Mouse (Mus musculus) cerebellum, adult 8-10 months (tissue): Measurements from ENCODE around the gene Ehmt2.
"Not testable (repeated sequence)": the region's sequence is repeated elsewhere in the genome, so short reads cannot be mapped to it uniquely, and the experiment has no call there.

Experiments used
- DNase-seq: peaks from one replicate; pipeline ENCODE4 v3.0.0; 2022

The Ehmt2 gene

DNA sequence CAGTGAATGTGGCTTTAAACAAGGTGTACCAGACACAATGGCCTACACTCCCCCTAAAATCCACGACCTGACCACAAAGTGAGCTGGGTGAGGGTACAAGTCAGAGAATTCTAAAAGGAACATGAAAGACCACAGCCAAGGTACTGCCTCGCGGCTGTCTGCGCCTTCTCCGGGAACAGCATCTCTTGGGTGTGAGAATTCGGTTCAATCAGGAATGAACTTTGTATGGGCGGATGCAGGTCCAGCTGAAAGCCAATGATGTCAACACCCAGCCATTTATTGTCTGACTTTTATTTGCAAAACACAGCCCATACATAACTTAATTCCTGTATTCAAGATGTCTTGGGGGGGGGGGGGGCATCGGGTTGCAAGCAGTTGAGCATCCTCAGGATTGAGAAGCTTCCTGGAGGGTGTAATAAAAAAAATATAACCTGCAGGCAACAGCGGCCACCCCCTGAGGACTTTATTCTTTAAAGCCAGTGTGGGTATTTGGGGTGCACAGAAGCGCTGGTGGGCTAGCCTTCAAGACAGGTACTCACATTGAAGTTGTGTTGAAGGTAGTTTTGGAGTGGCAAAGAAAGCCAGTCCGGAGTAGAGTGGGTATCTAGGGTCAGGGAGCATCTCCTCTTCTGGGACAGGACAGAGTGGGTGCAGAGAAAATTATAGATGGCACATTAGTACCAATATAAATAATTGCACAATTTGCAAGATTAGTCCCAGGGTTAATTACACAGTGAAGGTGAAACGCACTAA is 5.0 kb upstream of the Ehmt2 start:
- no peak for DNase-seq

DNA sequence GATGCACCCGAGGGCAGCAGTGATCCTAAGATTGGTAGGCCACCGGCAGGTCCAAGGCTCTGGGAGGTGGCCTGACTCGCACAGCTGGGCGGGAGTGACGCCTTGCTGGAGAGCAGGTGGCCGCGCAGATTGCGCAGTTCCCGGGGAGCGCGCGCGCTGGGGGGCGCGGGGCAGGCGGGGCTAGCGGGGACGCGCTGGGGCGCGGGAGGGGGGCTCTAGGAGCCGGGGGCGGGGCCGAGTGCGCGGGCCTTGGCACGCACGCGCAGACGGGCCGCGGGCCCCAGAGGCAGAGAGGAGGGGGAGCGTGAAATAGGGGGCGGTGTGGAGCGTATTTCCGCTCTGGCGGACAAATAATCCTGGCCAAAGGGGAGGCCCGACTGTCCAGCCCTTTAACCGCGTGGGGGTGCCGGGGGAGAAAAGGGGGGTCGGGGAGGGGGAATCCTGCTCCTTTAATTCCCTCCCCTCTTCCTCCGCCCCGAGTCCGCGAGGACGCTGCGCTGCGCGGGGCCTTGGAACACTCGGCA is 4.1 kb upstream of the Ehmt2 start:
- DNase-seq: peak; percentile 91

DNA sequence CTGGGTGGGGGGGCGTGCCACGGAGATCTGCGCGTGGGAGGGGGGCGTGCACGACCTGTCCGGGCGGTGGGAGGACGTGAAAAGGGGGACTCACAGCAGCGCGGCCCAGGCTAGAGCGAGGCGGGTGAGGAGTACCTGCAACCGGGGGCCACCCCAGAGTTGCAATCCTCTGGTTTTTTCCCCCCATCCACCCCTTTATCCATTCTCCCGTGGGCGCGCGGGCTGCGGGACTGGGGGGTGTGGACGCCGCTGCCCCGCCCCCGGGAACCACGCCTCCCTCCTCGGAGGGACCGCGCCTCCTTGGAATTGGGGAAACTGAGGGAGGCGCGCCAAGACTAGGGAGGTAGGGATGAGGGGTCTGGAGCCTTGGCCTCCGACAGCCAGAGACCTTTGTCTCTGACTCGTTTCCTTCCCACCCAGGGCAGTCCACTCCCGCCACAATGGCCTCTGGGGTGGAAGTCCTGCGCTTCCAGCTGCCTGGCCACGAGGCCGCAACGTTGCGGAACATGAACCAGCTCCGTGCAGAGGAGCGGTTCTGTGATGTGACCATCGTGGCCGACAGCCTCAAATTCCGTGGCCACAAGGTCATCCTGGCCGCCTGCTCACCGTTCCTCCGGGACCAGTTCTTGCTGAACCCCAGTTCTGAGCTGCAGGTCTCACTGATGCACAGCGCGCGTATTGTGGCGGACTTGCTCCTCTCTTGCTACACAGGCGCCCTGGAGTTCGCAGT is 3.3 kb upstream of the Ehmt2 start:
- peak; percentile 69 for DNase-seq

DNA sequence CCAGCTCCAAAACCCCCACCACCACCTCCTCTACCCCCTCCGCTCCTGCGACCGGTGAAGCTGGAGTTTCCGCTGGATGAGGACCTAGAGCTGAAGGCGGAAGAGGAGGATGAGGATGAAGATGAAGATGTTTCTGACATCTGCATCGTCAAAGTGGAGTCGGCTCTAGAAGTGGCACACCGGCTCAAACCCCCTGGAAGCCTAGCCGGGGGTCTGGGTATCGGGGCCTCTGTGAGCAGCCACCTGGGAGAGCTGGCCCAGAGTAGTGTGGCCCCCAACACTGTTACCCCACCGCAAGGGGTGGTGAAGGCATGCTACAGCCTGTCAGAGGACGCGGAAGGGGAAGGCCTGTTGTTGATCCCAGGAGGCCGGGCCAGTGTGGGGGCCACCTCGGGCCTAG is 2.5 kb upstream of the Ehmt2 start:
- peak; percentile 37 for DNase-seq

DNA sequence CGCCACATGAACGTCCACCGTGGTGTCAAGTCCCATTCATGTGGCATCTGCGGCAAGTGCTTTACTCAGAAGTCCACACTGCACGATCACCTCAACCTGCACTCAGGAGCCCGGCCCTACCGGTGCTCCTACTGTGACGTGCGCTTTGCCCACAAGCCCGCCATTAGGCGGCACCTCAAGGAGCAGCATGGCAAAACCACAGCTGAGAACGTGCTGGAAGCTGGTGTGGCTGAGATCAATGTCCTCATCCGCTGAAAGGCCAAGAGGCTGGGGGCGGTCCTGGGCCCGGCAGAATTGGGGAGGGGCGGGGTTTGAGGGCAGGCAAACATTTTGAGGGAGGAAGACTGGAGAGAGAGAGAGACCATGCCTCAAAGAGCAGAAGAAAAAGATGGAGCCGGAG is 1.9 kb upstream of the Ehmt2 start:
- DNase-seq: no peak

DNA sequence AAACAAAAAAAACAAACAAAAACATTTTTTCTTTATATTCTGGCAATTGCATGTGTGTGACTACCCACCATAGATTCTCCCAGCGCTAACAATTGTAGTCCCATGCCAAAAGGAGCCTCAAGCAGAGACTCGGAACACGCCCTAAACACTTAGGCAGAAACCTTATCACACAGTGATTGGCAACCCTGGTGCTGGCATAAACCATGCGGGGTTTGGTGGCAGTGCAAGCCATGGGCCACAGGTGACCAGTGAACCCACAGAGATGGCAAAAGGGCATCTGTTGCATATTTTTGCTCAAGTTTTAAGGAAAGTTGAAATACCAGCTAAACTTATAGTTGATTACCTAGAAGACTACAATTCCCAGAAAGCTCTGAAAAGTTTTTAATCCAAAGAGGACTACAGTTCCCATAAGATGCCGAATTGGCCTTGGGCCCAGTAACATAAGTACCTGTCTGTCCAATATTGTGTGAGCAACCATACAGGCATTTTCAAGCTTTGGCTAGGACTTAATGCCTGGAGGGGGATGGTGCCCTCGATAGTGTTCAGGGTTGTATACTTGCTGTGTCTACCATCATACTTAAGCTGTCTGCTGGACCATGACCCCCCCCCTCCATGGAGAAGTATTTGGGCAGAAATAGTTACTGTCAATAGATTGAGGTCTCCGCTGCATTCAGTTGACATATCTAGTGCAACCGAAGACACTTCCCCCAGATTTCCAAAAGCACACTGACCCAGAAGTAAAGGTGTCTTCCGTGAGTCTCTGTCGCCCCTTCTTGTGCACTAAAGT is 703 bp upstream of the Ehmt2 start:
- DNase-seq: peak; percentile 52

DNA sequence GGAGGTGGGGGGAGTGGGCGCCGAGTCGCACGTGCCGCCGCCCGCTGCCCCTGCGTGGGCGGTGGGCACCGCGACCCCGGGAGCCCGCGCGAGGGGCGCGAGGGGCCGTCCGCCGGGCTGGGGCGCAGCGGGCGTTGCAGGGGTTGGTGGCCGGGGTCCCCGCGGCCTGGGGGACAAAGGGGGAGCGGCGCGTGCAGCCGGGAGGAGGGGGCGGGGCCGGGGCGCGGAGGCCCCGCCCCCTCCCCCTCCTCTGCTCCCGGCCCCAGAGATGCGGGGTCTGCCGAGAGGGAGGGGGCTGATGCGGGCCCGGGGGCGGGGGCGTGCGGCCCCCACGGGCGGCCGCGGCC is 410 bp downstream of the Ehmt2 start:
- DNase-seq: no peak

DNA sequence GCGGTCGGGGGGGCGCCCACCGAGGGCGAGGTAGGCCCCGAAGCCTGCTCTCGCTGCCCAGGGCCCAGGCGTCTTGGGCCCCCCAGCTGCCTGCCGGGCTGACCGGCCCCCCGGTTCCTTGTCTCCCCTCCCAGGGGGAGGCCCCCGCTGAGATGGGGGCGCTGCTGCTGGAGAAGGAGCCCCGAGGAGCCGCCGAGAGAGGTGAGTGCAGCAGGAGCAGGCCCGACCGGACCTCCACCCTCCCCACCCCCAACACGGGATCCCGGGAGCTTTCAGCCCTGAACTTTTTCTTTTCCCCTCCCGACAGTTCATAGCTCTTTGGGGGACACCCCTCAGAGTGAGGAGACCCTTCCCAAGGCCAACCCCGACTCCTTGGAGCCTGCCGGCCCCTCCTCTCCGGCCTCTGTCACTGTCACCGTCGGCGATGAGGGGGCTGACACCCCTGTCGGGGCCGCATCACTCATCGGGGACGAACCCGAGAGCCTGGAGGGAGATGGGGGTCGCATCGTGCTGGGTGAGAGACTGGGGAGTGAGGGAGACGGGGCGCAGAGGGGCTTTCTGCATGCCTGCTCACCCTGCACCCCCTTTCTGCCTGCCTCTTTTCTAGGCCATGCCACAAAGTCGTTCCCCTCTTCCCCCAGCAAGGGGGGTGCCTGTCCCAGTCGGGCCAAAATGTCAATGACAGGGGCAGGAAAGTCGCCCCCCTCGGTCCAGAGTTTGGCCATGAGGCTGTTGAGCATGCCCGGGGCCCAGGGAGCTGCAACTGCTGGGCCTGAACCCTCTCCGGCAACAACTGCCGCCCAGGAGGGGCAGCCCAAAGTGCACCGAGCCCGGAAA is 1.0 kb downstream of the Ehmt2 start:
- peak; percentile 49 for DNase-seq

DNA sequence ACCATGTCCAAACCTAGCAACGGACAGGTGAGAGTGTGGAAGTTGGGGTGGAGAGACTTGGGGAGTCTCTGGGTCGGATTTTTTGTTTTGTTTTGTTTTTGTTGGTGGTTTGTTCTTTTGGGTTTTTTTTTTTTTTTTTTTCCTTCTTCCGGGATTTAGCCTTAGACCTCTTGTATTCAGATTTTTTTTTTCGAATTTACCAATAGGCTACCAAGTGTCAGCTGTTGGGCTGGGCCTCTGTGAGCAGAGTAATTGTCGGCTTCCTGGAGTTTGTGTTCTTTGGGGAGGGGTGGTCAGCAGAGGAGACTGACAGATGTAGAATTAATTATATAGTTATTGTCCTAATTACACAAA is 1.6 kb downstream of the Ehmt2 start:
- DNase-seq: no peak

DNA sequence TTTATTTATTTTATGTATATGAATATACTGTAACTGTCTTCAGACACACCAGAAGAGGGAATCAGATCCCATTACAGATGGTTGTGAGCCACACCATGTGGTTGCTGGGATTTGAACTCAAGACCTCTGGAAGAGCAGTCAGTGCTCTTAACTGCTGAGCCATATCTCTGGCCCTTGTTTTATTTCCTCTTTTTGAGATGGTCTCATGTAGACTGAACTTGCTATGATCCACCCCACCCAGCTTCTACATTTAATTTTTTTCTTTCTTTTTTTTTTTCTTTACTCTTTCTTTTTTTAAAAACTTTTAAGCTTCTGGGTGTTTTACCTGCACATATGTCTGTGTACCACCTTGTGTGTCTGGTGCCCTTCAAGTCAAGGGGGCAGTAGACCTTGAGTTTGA is 2.6 kb downstream of the Ehmt2 start:
- not testable (repeated sequence) for DNase-seq

DNA sequence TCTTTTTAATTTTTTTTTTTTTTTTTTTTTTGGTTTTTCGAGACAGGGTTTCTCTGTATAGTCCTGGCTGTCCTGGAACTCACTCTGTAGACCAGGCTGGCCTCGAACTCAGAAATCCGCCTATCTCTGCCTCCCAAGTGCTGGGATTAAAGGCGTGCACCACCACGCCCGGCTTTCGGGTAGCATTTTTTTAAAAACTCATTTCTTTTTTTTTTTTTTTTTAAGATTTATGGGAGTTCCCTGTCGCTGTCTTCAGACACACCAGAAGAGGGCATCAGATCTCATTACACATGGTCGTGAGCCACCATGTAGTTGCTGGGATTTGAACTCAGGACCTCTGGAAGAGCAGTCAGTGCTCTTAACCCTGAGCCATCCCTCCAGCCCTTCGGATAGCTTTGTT is 3.7 kb downstream of the Ehmt2 start:
- not testable (repeated sequence) for DNase-seq

DNA sequence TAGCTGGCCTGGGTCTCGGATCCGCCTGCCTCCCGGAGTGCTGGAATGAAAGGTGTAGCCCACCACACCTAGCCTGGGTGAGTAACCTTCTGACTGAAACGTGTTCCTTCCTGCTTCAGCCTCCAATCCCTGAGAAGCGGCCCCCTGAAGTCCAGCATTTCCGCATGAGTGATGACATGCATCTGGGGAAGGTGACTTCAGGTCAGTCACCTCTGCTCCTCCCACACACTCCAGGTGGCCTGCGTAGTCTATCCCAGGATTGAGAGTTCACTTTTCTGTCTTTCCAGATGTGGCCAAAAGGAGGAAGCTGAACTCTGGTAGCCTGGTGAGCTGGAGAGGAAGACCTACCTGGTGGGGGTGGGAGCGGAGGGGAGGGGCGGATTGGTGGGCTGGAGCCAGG is 4.6 kb downstream of the Ehmt2 start:
- DNase-seq: no peak

DNA sequence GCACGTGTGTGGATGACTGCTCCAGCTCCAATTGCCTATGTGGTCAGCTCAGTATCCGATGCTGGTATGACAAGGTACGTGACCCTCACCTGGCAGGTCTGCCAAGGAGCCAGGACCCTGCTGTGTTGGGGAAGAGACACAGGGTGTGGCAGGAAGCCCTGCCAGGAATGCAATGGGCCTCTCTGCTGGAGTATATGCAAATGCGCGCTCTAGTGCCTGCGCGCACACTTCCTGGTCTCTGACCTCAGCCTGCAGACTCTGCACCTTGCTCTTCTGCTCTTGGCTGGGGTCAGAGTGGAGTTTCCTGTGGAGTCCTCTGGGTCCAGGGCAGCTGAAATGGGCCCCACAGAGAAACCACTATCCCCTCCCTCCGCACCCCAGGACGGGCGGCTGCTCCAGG is 12.7 kb downstream of the Ehmt2 start:
- no peak for DNase-seq

DNA sequence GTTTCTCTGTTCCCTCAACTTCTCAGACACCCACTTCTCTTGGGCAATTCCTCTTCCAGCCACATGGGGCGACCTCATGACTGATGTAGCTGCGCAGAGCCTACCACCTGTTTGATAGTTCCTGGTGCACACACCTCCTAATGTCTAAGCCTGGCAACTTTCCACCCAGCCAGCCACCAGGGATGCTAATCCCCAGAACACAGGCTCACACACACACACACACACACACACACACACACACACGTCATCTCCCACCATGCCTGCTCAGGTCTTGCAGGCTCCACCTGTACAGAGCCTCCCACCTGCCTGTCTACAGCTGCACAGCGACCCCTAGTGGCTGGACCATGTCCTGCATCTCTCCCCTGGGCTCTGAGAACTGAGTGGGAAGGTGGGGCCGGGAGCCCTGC is 13.7 kb downstream of the Ehmt2 start:
- peak; percentile 72 for DNase-seq

DNA sequence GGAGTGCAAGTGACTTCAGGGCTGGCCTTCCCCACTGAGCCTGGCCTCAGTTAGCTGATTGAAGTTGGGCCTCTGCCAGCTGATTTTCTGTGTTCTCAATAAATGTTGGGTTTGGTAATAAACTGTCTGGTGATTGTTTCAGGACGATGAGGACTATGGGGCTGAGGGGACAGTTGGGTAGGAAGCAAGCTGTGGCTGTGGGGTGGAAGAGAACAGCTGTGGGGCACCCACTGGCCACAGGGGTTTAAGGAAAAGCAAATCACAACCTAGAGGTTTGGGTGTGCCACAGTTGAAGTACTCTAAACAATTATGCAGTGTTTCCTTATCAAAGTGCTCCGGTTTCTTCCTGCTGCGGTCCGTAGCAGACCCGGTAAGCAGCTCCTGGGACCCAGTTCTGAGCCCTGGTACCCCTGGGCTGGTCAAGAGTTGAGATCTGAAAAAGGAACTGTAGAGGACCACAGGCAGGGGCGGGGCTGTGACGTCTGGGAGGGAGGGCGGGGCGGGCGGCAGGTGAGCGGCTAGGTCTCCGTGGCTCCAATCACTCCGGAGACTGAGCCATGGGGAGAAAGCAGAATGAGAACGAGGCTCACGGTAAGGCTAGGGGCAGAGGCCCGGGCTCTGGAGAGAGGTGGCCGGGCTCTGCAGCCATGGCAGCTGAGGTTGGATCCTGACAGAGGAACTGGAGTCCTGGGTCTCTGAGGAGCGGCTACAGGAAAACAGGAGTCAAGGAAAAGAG is 15.8 kb downstream of the Ehmt2 start, which contains the start of gene Slc44a4:
Gene Slc44a4 (plus strand): TSS at position 537 of the 736 bp plus-strand sequence.
- DNase-seq: no peak

DNA sequence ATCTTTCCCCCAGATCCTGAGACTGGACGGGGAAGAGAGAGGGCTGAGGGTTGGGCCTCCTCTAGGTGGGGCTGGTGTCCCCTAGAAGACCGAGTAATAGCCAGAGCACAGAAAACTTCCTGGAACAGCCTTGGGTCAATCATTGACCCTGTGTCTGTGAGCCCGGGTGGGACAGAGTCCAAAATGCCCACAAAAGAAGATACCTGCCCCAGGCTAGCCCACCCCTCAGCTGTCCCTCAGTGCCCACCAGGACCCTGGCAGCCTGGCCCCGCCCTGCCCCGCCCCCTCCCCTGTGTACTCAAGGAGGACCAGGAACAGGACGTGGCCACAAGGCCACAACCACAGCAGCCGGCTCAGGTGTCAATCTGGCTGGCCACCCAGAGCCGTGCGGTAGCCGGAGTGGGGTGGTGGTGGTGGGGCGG is 17.2 kb downstream of the Ehmt2 start:
- DNase-seq: no peak

DNA sequence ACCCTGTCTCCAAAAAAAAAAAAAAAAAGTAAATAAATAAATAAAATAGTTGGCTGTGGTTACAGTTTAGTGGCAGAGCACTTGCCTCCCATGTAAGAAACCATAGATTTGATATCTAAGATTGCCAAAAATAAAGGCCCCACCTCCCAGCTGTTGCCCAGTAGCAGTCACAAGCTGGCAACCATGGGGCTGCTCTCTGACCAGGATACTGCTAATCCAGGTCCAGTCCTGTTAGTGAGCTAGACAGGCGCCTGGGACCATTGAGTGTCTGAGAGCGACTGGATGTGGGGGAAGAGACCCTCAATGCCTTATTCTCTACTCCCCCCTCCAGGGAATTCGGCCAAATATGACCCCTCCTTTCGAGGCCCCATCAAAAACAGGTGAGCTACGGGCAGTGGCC is 18.0 kb downstream of the Ehmt2 start:
- no peak for DNase-seq

DNA sequence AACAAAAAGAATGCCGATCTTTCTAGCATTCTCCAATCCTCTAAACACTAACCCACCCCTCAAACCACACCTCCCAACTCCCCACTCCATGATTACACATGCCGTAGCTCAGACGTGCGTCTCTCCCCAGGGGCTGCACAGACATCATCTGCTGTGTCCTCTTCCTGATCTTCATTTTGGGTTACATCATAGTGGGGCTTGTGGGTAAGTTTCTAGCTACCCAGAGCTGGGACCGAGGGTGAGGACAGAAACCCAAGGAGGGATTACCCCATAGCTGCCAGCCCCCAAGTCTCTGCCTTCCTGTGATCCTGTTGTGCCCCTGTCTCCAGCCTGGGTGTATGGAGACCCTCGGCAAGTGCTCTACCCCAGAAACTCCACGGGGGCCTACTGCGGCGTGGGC is 18.9 kb downstream of the Ehmt2 start:
- no peak for DNase-seq

DNA sequence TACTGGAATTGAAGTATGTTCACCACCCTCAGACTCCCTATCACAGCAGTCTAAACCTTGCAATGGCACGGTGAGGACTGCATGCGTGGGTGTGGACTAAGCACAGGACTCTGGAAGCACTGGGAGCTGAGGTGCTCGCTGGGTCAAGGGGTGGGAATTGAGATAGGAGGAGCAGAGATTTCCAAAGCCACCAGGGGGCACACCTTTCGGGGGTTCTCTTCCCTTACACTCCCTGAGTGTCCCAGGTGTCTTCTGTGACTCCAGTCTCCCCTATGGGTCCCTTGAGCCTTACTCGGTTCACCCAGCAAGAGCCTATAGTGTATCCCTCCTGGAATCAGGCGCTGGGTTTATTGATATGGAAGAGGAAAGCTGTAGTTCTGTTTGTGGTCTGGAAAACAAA is 24.7 kb downstream of the Ehmt2 start:
- DNase-seq: no peak

DNA sequence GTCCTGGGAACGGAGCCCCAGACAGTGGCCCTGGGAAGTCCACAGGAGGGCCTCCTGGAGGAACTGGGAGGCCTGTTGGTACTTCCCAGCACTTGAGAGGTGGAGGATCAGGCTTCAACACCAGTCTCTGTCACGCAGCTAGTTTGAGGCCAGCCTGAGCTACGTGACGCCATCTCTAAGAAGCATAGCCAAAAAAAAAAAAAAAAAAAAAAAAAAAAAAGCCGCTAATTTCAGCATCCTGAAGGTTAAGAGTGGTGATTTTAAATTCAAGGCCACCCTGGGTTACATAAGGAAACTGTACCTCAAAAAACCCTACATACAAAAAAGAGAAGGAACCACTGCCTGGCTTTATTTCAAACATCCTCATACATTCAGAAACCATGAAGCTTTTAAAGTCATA is 26.0 kb downstream of the Ehmt2 start:
- no peak for DNase-seq

DNA sequence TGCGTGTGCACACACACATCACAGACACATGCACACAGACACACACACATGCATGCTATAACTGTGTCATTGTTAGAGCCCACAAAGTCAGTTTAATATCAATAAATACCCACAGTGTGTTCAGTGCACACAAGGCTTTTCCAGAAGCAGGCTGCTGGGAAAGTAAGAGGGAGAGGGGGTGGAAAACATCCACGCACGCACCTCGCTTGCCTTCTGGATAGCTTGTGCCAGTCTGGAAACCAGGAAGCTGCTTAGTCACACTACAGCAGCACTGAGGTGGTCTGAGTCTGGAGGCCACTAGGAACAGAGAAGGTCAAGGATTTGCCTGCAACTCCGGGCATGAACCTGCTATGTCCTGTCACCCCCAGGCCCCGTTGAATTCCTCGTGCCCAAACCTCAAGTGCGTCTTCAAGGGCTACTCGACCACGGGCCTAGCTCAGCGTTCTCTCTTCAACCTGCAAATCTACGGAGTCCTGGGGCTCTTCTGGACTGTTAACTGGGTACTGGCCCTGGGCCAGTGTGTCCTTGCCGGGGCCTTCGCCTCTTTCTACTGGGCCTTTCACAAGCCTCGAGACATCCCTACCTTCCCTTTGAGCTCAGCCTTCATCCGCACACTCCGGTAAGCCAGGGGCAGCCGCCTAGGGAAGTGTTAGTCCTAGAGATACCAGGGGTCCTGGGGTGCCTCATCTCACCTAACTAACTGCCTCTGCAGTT is 29.2 kb downstream of the Ehmt2 start:
- no peak for DNase-seq
